Mouse (Mus musculus) brain, embryonic 14.5 days (tissue): ENCODE data around the gene Snx14. TPM values are rescaled to one million over a fixed set of nuclear protein-coding genes. Genes with fewer than 3 reads are reported as not detected.

Experiments used
- DNase-seq: peaks from one replicate; pipeline ENCODE4 v3.0.0-alpha.2; 2011; ENCODE audit warnings: low read depth
- CTCF ChIP-seq: fragments of 200-500 bp; IDR thresholded peaks from 2 replicates; pipeline ENCODE4 v1.5.1; 2012; ENCODE audit warnings: inconsistent platforms, mild to moderate bottlenecking, moderate library complexity, borderline replicate concordance; ENCODE audit not compliant: insufficient read depth, insufficient read length; ENCODE audit errors: extremely low read depth
- POLR2A ChIP-seq: fragments of 200-500 bp; IDR thresholded peaks from 2 replicates; pipeline ENCODE4 v1.6.1; 2012; ENCODE audit warnings: mild to moderate bottlenecking, inconsistent platforms, borderline replicate concordance; ENCODE audit not compliant: poor library complexity, insufficient read depth, insufficient read length, severe bottlenecking; ENCODE audit errors: extremely low read depth
- polyA plus RNA-seq: library from polyadenylated mRNA; depleted of rRNA; stranded (reverse); fragments of >200 nt; gene quantifications from 2 replicates; pipeline ENCODE4 v1.2.3, GENCODE M21; 2012

Snx14 gene
- polyA plus RNA-seq, 1 experiment = 30.6 TPM

DNA sequence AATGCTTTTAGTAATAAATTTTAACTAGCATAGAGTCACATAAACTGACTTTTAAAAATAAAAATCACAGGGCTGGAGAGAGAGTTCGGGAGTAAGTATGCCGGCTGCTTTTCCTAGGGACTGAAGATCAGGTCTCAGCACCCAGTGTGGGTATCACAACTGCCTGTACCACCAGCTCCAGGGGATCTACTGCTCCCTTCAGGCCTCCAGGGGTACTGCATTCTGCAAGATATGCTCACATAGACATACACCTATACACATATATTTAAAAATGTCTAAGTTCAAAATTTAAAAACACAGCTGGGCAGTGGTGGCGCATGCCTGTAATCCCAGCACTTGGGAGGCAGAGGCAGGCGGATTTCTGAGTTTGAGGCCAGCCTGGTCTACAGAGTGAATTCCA lies 16.3 kb downstream of the Snx14 start:
- TF ChIP-seq CTCF (peak; percentile 4; the same call in 1 of the 2 replicates), POLR2A (no peak)
- DNase-seq = no peak

- DNase-seq = no peak
- TF ChIP-seq CTCF (no peak), POLR2A (no peak)
These were observed 22.0 kb downstream of the Snx14 start for GRCm38 (mm10) chr9:88416752-88417151.

GRCm38 (mm10) chr9:88409978-88410377 lies 28.8 kb downstream of the Snx14 start:
- DNase-seq = no peak
- no peak for TF ChIP-seq POLR2A
- no peak for TF ChIP-seq CTCF

GRCm38 (mm10) chr9:88404515-88404914 lies 34.2 kb downstream of the Snx14 start:
- no peak for DNase-seq
- no peak for TF ChIP-seq CTCF
- no peak for TF ChIP-seq POLR2A

- TF ChIP-seq CTCF (no peak), POLR2A (no peak)
- DNase-seq = peak; percentile 3
These were observed 34.7 kb downstream of the Snx14 start for GRCm38 (mm10) chr9:88404088-88404487.

DNA sequence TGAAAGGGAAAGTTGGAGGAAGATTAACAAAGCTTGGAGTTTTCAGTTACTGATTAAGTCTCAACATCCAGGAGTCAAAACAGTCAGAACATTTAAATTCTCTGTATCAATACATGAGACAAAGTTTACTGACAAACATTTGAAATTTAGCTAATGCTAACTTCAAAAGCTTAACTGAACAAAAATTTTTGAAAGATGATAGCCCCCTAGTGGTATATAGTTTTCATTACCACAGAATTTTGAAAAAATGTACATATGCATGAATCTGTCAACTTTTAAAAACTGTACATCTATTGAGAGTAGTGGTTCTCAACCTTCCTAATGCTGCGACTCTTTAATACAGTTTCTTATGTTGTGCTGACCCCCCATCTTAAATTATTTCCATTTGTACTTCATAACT lies 40.3 kb downstream of the Snx14 start:
- no peak for TF ChIP-seq CTCF
- no peak for TF ChIP-seq POLR2A
- DNase-seq = peak; percentile 11

DNA sequence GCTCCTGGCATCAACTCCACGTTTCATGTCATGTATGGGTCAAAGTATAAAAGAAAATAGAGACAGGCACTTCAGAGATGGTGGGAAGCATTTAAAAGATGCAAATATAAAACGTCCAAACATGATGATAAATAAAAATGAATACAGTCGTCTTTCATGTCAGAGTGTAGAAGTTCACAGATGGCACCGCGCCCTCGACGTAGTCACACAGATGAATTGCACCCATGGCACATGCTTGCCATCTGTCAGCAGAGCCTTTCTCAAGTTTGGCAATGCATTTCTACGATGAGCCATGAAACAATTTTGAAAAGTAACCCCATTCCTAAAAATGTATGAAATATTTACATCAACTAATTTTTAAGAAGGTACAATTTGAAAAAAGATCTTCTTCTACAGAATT lies 43.9 kb downstream of the Snx14 start:
- no peak for TF ChIP-seq CTCF
- no peak for TF ChIP-seq POLR2A
- peak; percentile 70 for DNase-seq

GRCm38 (mm10) chr9:88388826-88389225 lies 49.9 kb downstream of the Snx14 start:
- DNase-seq = no peak
- no peak for TF ChIP-seq POLR2A
- TF ChIP-seq CTCF = no peak

DNA sequence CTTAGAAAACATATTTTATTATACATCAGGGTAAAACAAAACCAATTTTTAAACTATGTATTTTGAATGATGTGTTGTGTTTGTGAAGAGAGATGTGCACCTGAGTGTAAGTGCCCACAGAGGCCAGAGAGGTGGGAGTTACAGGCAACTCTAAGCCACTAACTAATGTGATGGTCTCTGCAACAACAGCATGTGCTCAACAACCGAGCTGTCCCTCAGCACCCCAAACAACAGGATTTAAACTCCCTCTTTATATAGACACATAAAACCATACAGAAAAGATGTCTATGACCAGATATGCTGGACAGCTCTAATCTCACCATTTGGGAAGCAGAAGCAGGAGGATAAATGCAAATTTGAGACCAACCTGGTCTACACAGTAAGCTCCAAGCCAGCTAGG lies 58.2 kb downstream of the Snx14 start:
- no peak for DNase-seq
- TF ChIP-seq POLR2A (no peak), CTCF (no peak)

GRCm38 (mm10) chr9:88380076-88380475 lies 58.7 kb downstream of the Snx14 start:
- no peak for DNase-seq
- TF ChIP-seq POLR2A (no peak), CTCF (no peak)

DNA sequence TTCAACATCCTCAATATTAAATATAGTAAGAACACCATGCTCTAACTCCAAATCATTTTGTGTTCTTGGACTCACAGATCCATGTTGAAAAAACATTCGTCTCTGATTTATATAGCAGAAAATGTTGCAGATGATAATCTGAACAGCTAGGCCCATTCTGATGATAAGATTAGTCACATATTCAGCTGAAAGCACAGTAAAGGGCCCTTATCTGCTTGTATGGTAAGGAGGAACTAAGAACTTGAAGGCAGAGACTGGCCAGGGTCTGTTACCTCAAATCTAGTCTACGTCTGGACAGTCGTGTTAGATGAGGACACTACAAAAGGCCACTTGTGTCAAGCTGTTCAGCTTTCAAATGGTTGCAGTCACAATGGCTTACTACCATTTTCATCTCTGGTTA lies 59.7 kb downstream of the Snx14 start:
- TF ChIP-seq POLR2A (no peak), CTCF (no peak)

GRCm38 (mm10) chr9:88377483-88377882 lies 61.3 kb downstream of the Snx14 start:
- DNase-seq = no peak
- TF ChIP-seq CTCF (no peak), POLR2A (no peak)

More for the DNA sequence above, 59.7 kb downstream of the Snx14 start:
- no peak for DNase-seq

DNA sequence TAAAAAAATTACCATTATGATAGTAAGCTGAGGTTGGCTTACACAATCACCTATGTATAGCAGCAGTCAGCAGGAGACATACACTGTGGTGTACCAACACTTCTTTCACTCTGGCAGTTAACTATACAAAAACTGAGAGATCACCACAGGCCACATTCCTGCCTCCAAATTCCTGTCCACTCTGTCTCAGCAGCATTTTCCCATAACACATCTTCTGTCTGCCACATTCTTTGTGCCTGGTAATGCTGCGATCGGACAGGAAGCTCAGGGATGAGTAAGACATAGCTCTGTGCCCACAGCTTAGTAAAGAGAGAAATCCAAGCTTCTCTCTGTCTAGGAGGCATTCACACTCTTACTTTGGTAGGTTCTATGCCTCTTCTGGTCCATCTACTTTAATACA lies 65.8 kb downstream of the Snx14 start:
- no peak for DNase-seq
- TF ChIP-seq POLR2A (no peak), CTCF (no peak)

DNA sequence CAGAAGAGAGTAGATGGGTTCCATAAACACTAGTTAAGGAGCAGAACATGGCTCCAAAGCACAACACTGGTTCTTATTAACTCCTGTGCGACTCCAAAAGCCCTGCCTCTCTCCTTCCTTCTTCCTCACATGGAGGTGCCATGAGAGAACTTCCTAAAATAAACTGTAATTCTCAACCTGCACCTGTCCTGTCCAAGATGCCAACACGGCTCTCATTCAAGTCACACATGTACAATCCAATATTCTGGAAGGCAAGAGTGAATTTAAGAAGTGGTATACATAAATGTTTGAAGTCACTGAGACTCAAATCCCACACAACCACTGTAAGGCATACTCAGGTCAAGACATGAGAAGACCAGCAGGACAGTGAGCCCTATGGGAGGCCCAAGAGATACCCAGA lies 67.6 kb downstream of the Snx14 start:
- TF ChIP-seq CTCF = no peak
- no peak for TF ChIP-seq POLR2A
- no peak for DNase-seq
